Mouse (Mus musculus) MEL (cell line): ENCODE measurements around the gene Lce1h. TPM values are rescaled to one million over a fixed set of nuclear protein-coding genes. Genes with fewer than 3 reads are reported as not detected.

ENCODE experiments used
- DNase-seq: peaks from one replicate; pipeline ENCODE4 v3.0.0; 2011; ENCODE audit warnings: low read depth, low spot score
- H3K27ac ChIP-seq: 2 replicates; pipeline ENCODE4 v1.5.1; 2012; ENCODE audit warnings: low read depth, mild to moderate bottlenecking, control low read depth, low read length, moderate library complexity; ENCODE audit not compliant: control insufficient read depth
- H3K27me3 ChIP-seq, 2 experiments: fragments of 150-350 bp in 1 of 2; sonication (generic) in 1 of 2; 2 replicates each; pipeline ENCODE4 v1.6.1; 2012; ENCODE audit warnings: low read length in 2 of 2, mild to moderate bottlenecking in 2 of 2, improper control_type of control experiment in 1 of 2, moderate library complexity in 1 of 2; ENCODE audit not compliant: insufficient read depth in 2 of 2, control insufficient read depth in 1 of 2
- H3K36me3 ChIP-seq, 2 experiments: 2 replicates each; pipeline ENCODE4 v1.6.1; 2012 to 2014; ENCODE audit warnings: low read length in 2 of 2, improper control_type of control experiment in 1 of 2, inconsistent platforms in 1 of 2, mild to moderate bottlenecking in 1 of 2; ENCODE audit not compliant: insufficient read depth in 2 of 2, control insufficient read depth in 1 of 2
- H3K4me1 ChIP-seq, 2 experiments: fragments of 150-350 bp in 1 of 2; sonication (generic) in 1 of 2; 2 replicates each; pipeline ENCODE4 v1.6.1; 2012; ENCODE audit warnings: low read length in 2 of 2, improper control_type of control experiment in 1 of 2, mild to moderate bottlenecking in 1 of 2; ENCODE audit not compliant: insufficient read depth in 2 of 2, control insufficient read depth in 1 of 2
- H3K4me3 ChIP-seq, 2 experiments: fragments of 150-350 bp in 1 of 2; sonication (generic) in 1 of 2; 2 replicates each; pipeline ENCODE4 v1.5.1; 2012; ENCODE audit warnings: low read depth in 2 of 2, low read length in 2 of 2, mild to moderate bottlenecking in 2 of 2, moderate library complexity in 2 of 2, control low read depth in 1 of 2, improper control_type of control experiment in 1 of 2; ENCODE audit not compliant: control insufficient read depth in 1 of 2, insufficient read depth in 1 of 2
- H3K79me2 ChIP-seq: 2 replicates; pipeline ENCODE4 v1.6.1; 2012; ENCODE audit warnings: mild to moderate bottlenecking, low read length, moderate library complexity; ENCODE audit not compliant: control insufficient read depth, poor library complexity, insufficient read depth
- H3K9ac ChIP-seq: 2 replicates; pipeline ENCODE4 v1.6.1; 2012; ENCODE audit warnings: low read depth, mild to moderate bottlenecking, control low read depth, low read length, moderate library complexity; ENCODE audit not compliant: control insufficient read depth, poor library complexity, severe bottlenecking
- H3K9me3 ChIP-seq: fragments of 150-350 bp; sonication (generic); replicated peaks from 2 replicates; pipeline ENCODE4 v1.6.1; 2012; ENCODE audit warnings: mild to moderate bottlenecking, low read length, improper control_type of control experiment, moderate library complexity; ENCODE audit not compliant: insufficient read depth
- BHLHE40 ChIP-seq: IDR thresholded peaks from 2 replicates; pipeline ENCODE4 v1.6.1; 2012; ENCODE audit warnings: low read depth, mild to moderate bottlenecking, inconsistent platforms, low read length, improper control_type of control experiment, borderline replicate concordance
- CHD2 ChIP-seq: IDR thresholded peaks from 2 replicates; pipeline ENCODE4 v1.6.1; 2011; ENCODE audit warnings: low read length, improper control_type of control experiment
- CTCF ChIP-seq, 3 experiments: IDR thresholded peaks in 2 of 3; conservative IDR thresholded peaks in 1 of 3; 2 replicates each; pipeline ENCODE4 v1.5.1; 2011 to 2012; ENCODE audit warnings: low read length in 3 of 3, low read depth in 2 of 3, mild to moderate bottlenecking in 2 of 3, improper control_type of control experiment in 1 of 3, inconsistent platforms in 1 of 3, mixed read lengths in 1 of 3, moderate library complexity in 1 of 3; ENCODE audit not compliant: control insufficient read depth in 1 of 3, insufficient read depth in 1 of 3, poor library complexity in 1 of 3, severe bottlenecking in 1 of 3
- ELF1 ChIP-seq: IDR thresholded peaks from 2 replicates; pipeline ENCODE4 v1.6.1; 2014; ENCODE audit warnings: low read depth, mild to moderate bottlenecking, inconsistent platforms, low read length, improper control_type of control experiment, moderate library complexity
- ETS1 ChIP-seq: IDR thresholded peaks from 2 replicates; pipeline ENCODE4 v1.6.1; 2012; ENCODE audit warnings: low read depth, mild to moderate bottlenecking, inconsistent platforms, low read length, improper control_type of control experiment, moderate library complexity
- GABPA ChIP-seq: IDR thresholded peaks from 2 replicates; pipeline ENCODE4 v1.6.1; 2012; ENCODE audit warnings: low read depth, mild to moderate bottlenecking, inconsistent platforms, low read length, improper control_type of control experiment, moderate library complexity
- GATA1 ChIP-seq: IDR thresholded peaks from 2 replicates; pipeline ENCODE4 v1.6.1; 2011; ENCODE audit warnings: low read depth, low read length, improper control_type of control experiment
- JUND ChIP-seq: IDR thresholded peaks from 2 replicates; pipeline ENCODE4 v1.6.1; 2011; ENCODE audit warnings: low read depth, mild to moderate bottlenecking, improper control_type of control experiment, low read length
- MAFK ChIP-seq: IDR thresholded peaks from 2 replicates; pipeline ENCODE4 v1.6.1; 2011; ENCODE audit warnings: low read depth, mild to moderate bottlenecking, low read length, improper control_type of control experiment, borderline replicate concordance
- MYB ChIP-seq: IDR thresholded peaks from 2 replicates; pipeline ENCODE4 v1.6.1; 2011; ENCODE audit warnings: mild to moderate bottlenecking, low read depth, low read length, improper control_type of control experiment
- MYC ChIP-seq: IDR thresholded peaks from 2 replicates; pipeline ENCODE4 v1.6.1; 2011; ENCODE audit warnings: low read depth, mild to moderate bottlenecking, low read length, improper control_type of control experiment, moderate library complexity
- NELFE ChIP-seq: IDR thresholded peaks from 2 replicates; pipeline ENCODE4 v1.6.1; 2011; ENCODE audit warnings: low read depth, low read length, improper control_type of control experiment
- NRF1 ChIP-seq: IDR thresholded peaks from 2 replicates; pipeline ENCODE4 v1.6.1; 2014; ENCODE audit warnings: low read depth, mild to moderate bottlenecking, inconsistent platforms, low read length, improper control_type of control experiment, moderate library complexity; ENCODE audit not compliant: poor library complexity, insufficient read depth, severe bottlenecking
- POLR2AphosphoS5 ChIP-seq: IDR thresholded peaks from 2 replicates; pipeline ENCODE4 v1.6.1; 2012; ENCODE audit warnings: low read depth, borderline replicate concordance, mild to moderate bottlenecking, inconsistent platforms, low read length, moderate library complexity, mixed read lengths
- RAD21 ChIP-seq: IDR thresholded peaks from 2 replicates; pipeline ENCODE4 v1.6.1; 2011; ENCODE audit warnings: mild to moderate bottlenecking, low read depth, low read length, improper control_type of control experiment
- SIN3A ChIP-seq: IDR thresholded peaks from 2 replicates; pipeline ENCODE4 v1.6.1; 2012; ENCODE audit warnings: low read length, improper control_type of control experiment, inconsistent platforms
- SMC3 ChIP-seq: IDR thresholded peaks from 2 replicates; pipeline ENCODE4 v1.6.1; 2011; ENCODE audit warnings: low read depth, low read length, improper control_type of control experiment
- TBP ChIP-seq: IDR thresholded peaks from 2 replicates; pipeline ENCODE4 v1.8.0; 2011; ENCODE audit warnings: low read depth, low read length, improper control_type of control experiment
- ZC3H11A ChIP-seq: IDR thresholded peaks from 2 replicates; pipeline ENCODE4 v1.6.1; 2012; ENCODE audit warnings: low read depth, mild to moderate bottlenecking, inconsistent platforms, low read length, improper control_type of control experiment
- ZMIZ1 ChIP-seq: IDR thresholded peaks from 2 replicates; pipeline ENCODE4 v1.6.1; 2012; ENCODE audit warnings: low read depth, mild to moderate bottlenecking, inconsistent platforms, low read length, improper control_type of control experiment, moderate library complexity
- polyA plus RNA-seq, 2 experiments: library from polyadenylated mRNA; stranded (reverse) in 1 of 2; unstranded in 1 of 2; fragments of >175 nt in 1 of 2; fragments of >200 nt in 1 of 2; gene quantifications; 2 replicates each; pipeline versions ENCODE4 v1.2.1 to v1.2.4; 2012; ENCODE audit warnings: low replicate concordance in 2 of 2, low read depth in 1 of 2; ENCODE audit not compliant: insufficient read length in 2 of 2, insufficient read depth in 1 of 2, missing spikeins in 1 of 2
- total RNA-seq: library from RNA; depleted of rRNA; stranded (reverse); fragments of 300-350 nt; gene quantifications from 2 replicates; pipeline ENCODE4 v1.2.3, GENCODE M21; 2012; rRNA removed

Lce1h gene
- total RNA-seq (not detected in 2 replicates), polyA plus RNA-seq (not detected)

GRCm38 (mm10) chr3:92764965-92765364 is at the start of gene Lce1h:
TSS of gene Lce1h (minus strand) at chr3:92765065.
- Histone ChIP-seq H3K4me1 (no peaks in the 10 kb centered on the region), H3K79me2 (no peaks in the 10 kb centered on the region), H3K36me3 (no peaks in the 10 kb centered on the region), H3K27ac (no peak within 1 kb of the TSS), H3K9ac (no peak within 1 kb of the TSS), H3K27me3 (no peaks in the 10 kb centered on the region), H3K9me3 (no peaks in the 10 kb centered on the region), H3K4me3 (no peak within 1 kb of the TSS)
- TF ChIP-seq SIN3A (no peak), BHLHE40 (no peak), NELFE (no peak), ZMIZ1 (no peak)
- no peak for DNase-seq

- no peaks in the 10 kb centered on the region for H3K79me2 ChIP-seq
- H3K36me3 ChIP-seq, result no peaks in the 10 kb centered on the region
- H3K9ac ChIP-seq, result no peak within 1 kb of the TSS
- H3K4me3 ChIP-seq, result no peak within 1 kb of the TSS
- H3K27me3 ChIP-seq, result no peaks in the 10 kb centered on the region
- no peaks in the 10 kb centered on the region for H3K9me3 ChIP-seq
- H3K4me1 ChIP-seq, result no peaks in the 10 kb centered on the region
- no peak within 1 kb of the TSS for H3K27ac ChIP-seq
- no peak for DNase-seq
- TF ChIP-seq ZC3H11A, result no peak
- TF ChIP-seq MAFK, result no peak
- TF ChIP-seq BHLHE40, result no peak
- no peak for TF ChIP-seq ETS1
- TF ChIP-seq MYC, result no peak
- no peak for TF ChIP-seq JUND
- TF ChIP-seq RAD21, result no peak
- no peak for TF ChIP-seq GATA1
- no peak for TF ChIP-seq NELFE
- TF ChIP-seq MYB, result no peak
- TF ChIP-seq NRF1, result no peak
- TF ChIP-seq CHD2, result no peak
- TF ChIP-seq POLR2AphosphoS5, result no peak
- no peak for TF ChIP-seq TBP
- TF ChIP-seq CTCF (IDR thresholded peaks at IDR 0.05 in 2 of 3, conservative IDR thresholded peaks at IDR 0.05 in 1 of 3; ENCODE audit: control insufficient read depth in 1 of 3, insufficient read depth in 1 of 3, low read depth in 2 of 3, low read length in 3 of 3, poor library complexity in 1 of 3, severe bottlenecking in 1 of 3), result no peak
- no peak for TF ChIP-seq GABPA
- no peak for TF ChIP-seq SMC3
- no peak for TF ChIP-seq ELF1
Measured at GRCm38 (mm10) chr3:92807791-92808190, 42.9 kb upstream of the Lce1h start, which contains the start of gene Lce1k. TSS of gene Lce1k (minus strand) at chr3:92807891.
